Mouse (Mus musculus) spleen, postnatal 36 days (tissue): ENCODE data around the gene Exoc8.
A peak's percentile ranks its signal among the peaks of the same experiment; 100 is the strongest.

ENCODE experiments used
- DNase-seq, 2 experiments: peaks; one replicate each; pipeline ENCODE4 v3.0.0; 2022; ENCODE audit warnings: low spot score in 2 of 2, mixed read lengths in 1 of 2

The Exoc8 gene

GRCm38 (mm10) chr8:124897386-124898250, at the start of gene Exoc8, which contains the start of gene Sprtn:
Gene Exoc8 (minus strand): TSS chr8:124897705.
Gene Sprtn (plus strand): TSS chr8:124897886.
- peak; percentile 96 for DNase-seq

DNA sequence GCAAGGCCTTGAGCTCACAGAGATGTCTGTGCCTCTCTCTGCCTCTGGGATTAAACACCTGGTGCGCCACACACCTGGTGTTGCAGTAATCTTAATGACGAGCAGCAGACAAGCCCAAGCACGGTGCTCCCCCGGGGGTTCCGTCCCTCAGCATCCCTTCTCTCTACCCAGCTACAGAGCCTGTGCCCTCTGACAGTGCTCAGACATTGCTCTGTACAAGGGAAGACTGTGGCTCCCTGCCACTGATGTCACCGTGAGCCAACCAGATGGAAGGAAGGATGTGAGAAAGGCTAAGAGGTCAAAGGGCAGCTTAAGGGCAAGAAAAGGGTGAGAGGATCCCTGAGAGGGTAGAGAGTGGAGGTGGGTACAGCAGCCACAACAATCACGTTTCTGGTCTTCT, 46.9 kb upstream of the Exoc8 start:
- DNase-seq: no peak

GRCm38 (mm10) chr8:124943801-124944200, 46.3 kb upstream of the Exoc8 start:
- no peak for DNase-seq

DNA sequence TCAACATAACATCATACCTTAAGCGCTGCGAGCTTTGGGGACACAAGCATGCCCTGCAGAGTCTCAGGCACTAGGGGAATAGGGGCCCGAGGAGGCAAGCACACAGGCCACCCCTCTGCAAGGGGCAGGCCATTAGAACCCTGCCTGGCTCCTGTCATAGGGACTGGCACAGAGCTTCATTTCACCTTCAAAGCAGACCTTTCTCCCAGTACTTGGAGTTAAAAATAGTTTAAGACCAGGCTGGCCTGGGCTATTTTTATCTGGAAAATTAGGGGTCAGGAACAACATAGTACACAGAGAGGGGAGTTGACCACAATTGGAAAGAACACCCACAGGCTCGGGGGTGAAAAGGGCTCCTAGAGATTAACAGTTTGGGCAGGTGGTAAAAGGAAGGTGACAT, 39.8 kb upstream of the Exoc8 start:
- DNase-seq: no peak

DNA sequence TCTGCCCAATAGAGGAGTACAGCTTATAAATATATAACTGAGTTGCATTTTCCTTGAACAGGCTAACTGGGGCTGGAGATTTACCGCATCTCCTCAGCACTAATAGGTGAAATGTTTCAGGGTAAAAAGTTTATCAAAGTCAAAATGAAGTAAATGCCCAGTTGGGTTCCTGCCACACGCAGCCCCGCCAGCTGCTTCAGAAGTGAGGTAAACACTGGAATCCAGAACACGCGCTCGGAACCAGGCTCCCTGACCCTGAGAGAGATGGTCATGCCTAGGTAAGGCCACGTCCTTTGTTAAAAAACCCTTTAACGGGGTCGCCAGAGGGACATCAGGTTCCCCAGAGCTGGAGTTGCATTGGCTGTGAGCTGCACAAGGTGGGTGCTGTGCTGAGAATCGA, 39.2 kb upstream of the Exoc8 start:
- DNase-seq: no peak

DNA sequence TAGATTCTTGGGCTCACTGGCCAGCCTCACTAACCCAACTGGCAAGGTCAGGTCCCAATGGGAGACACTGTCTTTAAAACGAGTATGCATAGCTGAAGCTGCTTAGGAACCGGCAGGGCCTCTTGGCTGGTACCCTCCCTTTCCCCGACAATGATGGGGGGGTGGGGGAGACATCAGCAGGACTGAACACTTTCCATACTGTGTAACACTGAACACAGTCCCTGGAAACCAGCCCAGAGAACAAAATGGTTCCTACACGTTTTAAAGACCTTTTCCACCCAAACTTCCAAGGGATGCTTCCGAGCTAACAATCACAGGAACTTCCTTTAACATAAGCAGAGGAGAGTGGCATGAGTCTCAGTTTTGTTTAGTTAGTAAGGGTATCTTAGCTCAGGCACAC, 37.6 kb upstream of the Exoc8 start:
- DNase-seq: no peak

GRCm38 (mm10) chr8:124932435-124932834, 34.9 kb upstream of the Exoc8 start:
- DNase-seq: no peak

DNA sequence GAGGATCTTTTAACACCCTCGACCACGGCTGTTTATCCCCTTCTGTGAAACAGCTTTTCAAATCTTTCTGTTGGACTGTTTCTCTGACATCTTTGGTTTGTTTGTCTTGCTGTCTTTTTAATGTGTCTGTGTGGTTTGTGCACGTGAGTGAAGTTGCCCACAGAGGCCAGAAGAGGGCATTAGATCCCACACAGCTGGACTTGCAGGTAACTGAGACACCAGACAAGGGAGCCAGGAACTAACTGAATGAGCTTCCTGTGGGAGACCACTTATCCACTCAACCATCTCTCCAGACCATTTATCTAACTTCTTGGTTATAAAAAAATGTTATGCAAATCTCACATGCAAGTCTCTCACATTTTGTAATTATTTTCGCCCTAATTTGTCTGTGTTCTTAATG, 33.1 kb upstream of the Exoc8 start:
- no peak for DNase-seq

GRCm38 (mm10) chr8:124930086-124930485, 32.6 kb upstream of the Exoc8 start:
- DNase-seq: no peak

- no peak for DNase-seq
Observed at GRCm38 (mm10) chr8:124929006-124929405, 31.5 kb upstream of the Exoc8 start.

DNA sequence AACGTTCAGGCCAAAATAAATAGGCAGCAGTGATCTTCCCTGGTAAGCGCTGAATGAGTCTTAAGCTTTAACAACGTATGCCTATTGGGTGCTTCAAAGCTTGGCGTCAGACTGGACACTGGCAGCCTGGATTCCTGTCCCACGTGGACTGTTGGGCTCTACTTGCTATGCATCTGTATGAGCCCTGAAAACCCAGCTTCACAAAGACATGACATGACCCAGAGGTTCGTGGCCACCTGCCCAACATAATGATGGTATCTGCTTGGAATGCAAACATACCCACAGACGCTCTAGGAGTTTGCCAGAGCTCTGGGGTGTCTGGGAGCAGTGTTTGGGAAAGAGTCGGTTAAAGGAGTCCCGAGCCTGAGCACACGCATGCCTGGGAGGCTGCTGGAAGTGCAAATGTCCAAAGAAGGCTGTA, 28.9 kb upstream of the Exoc8 start:
- DNase-seq: no peak

GRCm38 (mm10) chr8:124925544-124926266, 28.2 kb upstream of the Exoc8 start:
- peak; percentile 6 to 19 for DNase-seq

- no peak for DNase-seq
Observed at GRCm38 (mm10) chr8:124923971-124924652, 26.6 kb upstream of the Exoc8 start.

DNA sequence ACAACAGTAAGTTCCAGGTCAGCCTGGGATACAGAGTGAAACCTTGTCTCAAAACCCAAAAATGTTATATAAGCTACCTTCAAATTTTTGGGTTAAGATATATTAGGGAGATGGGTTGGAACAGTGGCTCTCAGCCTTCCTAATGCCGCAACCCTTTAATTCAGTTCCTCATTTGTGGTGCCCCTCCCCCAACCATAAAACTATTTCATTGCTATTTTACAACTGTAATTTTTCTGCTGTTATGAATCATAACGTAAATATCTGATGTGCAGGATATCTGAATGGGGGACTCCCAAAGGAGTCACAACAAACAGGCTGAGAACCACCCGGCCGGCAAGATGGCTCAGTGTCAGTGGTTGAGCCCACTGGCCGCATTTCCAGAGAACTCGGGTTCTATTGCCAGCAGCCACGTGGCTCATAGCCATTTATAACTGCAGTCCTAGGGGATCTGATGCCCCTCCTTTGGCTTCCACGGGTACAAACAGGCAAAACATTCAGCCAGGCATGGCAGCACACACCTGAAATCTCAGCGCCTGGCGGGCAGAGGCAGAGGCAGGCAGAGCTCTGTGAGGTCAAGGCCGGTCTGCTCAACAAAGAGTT, 25.1 kb upstream of the Exoc8 start:
- DNase-seq: no peak

DNA sequence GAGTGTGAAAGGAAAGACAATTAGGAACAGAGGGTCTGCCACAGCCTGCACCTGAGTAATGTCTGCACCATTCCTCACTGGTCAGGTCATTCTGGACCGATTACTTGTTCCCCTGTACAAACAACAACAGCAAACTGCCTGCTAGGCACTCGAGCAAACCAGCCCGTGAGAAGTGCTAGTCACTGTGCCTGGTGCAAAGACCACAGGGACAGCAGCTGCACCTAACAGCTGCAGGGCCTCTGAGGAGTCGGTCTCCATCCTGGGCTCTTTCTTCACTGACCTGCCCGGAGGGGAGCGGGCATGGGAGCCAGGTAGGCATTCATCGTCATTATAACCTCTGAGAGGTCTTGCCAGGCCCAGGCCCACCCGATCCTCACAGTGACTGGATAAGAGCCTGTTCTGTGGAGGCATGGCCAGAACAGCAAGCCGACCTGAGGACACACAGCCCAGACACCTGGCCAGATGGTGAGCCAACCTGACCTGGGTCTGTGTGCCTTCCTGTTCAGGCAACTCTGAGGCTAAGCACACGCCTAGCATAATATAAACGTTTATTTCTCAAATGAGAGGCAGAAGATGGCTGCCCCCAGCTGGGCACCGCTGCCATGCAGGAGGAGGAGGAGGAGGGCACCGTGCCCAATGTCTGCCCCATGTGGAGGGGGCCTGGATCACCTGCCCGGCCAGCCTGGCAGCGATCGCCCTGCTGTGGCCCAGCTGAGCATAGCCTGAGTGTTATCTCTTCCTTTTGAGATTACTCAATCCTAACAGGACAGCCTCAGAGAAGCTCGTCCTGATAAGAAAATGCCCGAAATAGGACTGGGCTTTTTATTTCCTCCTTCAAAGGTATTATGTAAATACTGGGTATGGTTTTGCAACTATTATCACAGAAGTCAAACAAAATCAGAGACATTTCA, 24.1 kb upstream of the Exoc8 start:
- DNase-seq: no peak

GRCm38 (mm10) chr8:124917741-124918484, 20.4 kb upstream of the Exoc8 start:
- DNase-seq: no peak

DNA sequence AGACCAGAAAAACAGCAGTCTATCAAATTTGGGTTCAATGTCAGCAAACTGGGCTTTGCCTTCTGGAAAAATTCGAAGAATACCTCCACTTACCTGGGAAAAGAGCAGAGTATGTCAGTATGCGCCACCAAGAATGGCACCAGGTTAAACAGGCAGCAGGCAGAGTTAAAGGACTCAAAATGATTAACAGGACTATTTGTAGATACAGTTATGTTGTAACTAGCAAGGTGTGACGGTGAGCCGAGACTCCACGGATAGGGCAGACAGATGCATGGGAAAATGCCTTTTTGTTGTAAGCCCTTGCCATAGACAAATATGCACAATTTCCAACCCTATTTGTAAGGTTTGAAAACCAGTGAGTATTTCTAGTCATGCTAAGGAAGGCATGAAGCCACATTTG, 16.6 kb upstream of the Exoc8 start:
- no peak for DNase-seq

DNA sequence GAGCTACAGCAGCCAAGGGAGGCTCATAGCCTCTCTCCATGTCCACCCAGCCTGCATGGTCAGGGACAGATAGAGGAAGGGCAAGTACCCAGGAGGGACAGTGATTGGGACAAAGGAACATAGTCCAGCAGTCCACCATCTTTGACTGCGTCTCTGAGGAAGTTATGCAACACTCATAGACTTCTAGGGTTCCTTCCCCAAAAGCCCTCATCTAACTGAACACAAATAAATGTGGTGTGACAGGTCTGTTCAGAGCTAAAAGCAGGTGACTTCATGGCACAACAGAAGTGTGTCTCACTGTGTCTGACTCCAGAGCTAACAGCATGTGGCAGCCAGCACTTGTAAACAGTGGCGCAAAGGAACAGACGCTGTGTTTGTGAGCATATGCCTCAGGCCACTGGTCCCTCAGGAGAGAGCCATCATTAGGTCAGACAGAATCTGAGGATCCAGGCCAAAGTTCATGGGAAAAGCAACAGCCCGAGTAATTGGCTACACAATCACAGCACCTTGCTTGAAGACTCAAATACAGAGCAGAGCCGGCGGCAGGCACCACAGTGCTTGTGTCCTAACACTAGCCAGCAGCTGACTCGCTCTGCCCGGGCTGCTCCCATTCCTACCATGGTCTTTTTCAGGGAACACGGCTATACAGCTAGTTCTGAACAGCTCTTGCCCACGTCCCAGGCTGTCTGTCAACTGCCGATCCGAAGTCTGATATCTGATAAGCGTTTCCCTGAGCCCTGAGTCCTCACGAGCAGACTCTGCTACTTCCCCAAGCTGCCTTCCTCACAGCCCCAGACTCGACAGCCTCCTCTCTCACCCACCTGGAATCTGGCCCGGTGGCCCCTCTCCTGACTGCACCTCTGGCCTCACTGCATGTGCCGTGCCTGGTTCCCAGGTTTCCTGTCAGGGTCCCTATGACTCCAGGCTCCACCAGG, 14.7 kb upstream of the Exoc8 start:
- no peak for DNase-seq

DNA sequence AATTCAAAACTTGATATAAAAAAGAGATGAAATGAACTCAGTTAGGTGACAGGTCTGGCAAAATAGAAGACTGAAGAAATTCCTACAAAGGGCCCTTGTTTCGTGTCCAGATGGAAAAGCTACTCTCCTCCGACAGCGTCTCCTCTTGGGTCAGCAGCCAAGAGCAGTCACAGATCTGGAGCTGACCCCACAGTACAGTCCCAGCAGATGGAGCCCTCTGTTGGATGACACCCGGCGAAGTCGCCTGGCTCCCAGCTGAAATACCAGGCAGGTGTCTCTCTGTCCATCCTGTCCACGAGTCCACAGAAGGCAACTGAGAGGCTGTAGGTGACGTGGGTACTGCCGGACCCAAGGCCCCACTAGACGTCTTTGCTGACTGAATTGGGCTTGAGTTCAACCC, 12.8 kb upstream of the Exoc8 start:
- DNase-seq: no peak
